ENCODE assay signal across 31 mouse cellular contexts in genomic region chr8:57586667-57587066, GRCm38 (mm10).
DNase-seq lines count a peak whose midpoint lies in the region; ATAC-seq and TF ChIP-seq lines count a peak whose summit lies in the region.
"Had no signal": no experiment of that assay in that cellular context is flagged by ENCODE, and none has a peak within 500 bp of the region (broad histone marks: within the 10 kb centered on the region; RNA-seq: fewer than 3 reads in every experiment).

No protein-coding gene starts in this region.

- peaks cover 11% of the 10 kb centered on the region for H3K79me3 ChIP-seq in C2C12 (ENCODE audit: low read depth)

- no peak overlapping the region for H3K4me3 ChIP-seq in embryonic facial prominence, embryonic 14.5 days (ENCODE audit: low read depth, low read length)
- H3K4me3 ChIP-seq in embryonic facial prominence, embryonic 10.5 days, result no peak overlapping the region
- H3K4me3 ChIP-seq in C2C12 (ENCODE audit: insufficient read depth, poor library complexity, severe bottlenecking), result no peak overlapping the region
- H3K4me3 ChIP-seq in heart, embryonic 12.5 days, result no peak overlapping the region
- H3K4me3 ChIP-seq: embryonic facial prominence, embryonic 12.5 days; forebrain, embryonic 10.5 days; forebrain, embryonic 15.5 days; heart, embryonic 10.5 days; left cerebral cortex, adult 2 months; limb, embryonic 12.5 days; liver, embryonic 15.5 days; megakaryocyte, embryonic 14.5 days; midbrain, embryonic 13.5 days; neural tube, embryonic 15.5 days had no signal

- H3K4me1 ChIP-seq in embryonic facial prominence, embryonic 14.5 days (ENCODE audit: control insufficient read depth, insufficient read depth, low read length), result no peaks in the 10 kb centered on the region; the same call in none of the 2 replicates
- H3K4me1 ChIP-seq in embryonic facial prominence, embryonic 10.5 days, result peaks cover 6% of the 10 kb centered on the region; the same call in 1 of the 2 replicates
- no peaks in the 10 kb centered on the region for H3K4me1 ChIP-seq in heart, embryonic 12.5 days (replicated peaks)
- H3K4me1 ChIP-seq: embryonic facial prominence, embryonic 12.5 days; heart, embryonic 10.5 days had no signal

- TF ChIP-seq CTCF in C2C12 (IDR thresholded peaks at IDR 0.05; ENCODE audit: control insufficient read depth, insufficient read depth, insufficient read length), result no peak

- no peak overlapping the region for H3K9ac ChIP-seq in embryonic facial prominence, embryonic 14.5 days (ENCODE audit: low read depth, low read length)
- no peak overlapping the region for H3K9ac ChIP-seq in heart, embryonic 12.5 days
- H3K9ac ChIP-seq: embryonic facial prominence, embryonic 12.5 days; forebrain, embryonic 15.5 days; hindbrain, embryonic 14.5 days; limb, embryonic 12.5 days; liver, embryonic 15.5 days; lung, embryonic 14.5 days; midbrain, embryonic 13.5 days; neural tube, embryonic 15.5 days had no signal

- H3ac ChIP-seq in C2C12 (ENCODE audit: control insufficient read depth, insufficient read length, low read depth), result no peak overlapping the region

- 48% methylated on average over 4 of the region's 4 CpGs for WGBS in embryonic facial prominence, embryonic 14.5 days
- 59% methylated on average over 4 of the region's 4 CpGs for WGBS in embryonic facial prominence, embryonic 10.5 days
- WGBS in heart, embryonic 12.5 days, result 50% methylated on average over 4 of the region's 4 CpGs

- H3K4me2 ChIP-seq in embryonic facial prominence, embryonic 14.5 days (ENCODE audit: low read depth, low read length), result no peak overlapping the region
- H3K4me2 ChIP-seq in heart, embryonic 12.5 days, result no peak overlapping the region
- H3K4me2 ChIP-seq: embryonic facial prominence, embryonic 12.5 days; forebrain, embryonic 15.5 days; hindbrain, embryonic 14.5 days; limb, embryonic 12.5 days; liver, embryonic 15.5 days; lung, embryonic 14.5 days; midbrain, embryonic 13.5 days; neural tube, embryonic 15.5 days had no signal

- no peaks in the 10 kb centered on the region for H3K27me3 ChIP-seq in embryonic facial prominence, embryonic 14.5 days (replicated peaks; ENCODE audit: control insufficient read depth, insufficient read depth, low read length)
- H3K27me3 ChIP-seq in embryonic facial prominence, embryonic 10.5 days (replicated peaks; ENCODE audit: low read depth, poor library complexity, severe bottlenecking), result no peaks in the 10 kb centered on the region
- no peaks in the 10 kb centered on the region for H3K27me3 ChIP-seq in C2C12 (ENCODE audit: control insufficient read depth, insufficient read depth, insufficient read length)
- H3K27me3 ChIP-seq in heart, embryonic 12.5 days (replicated peaks), result 0 out of 2 replicates have a peak, but pooled peaks cover 3% of the 10 kb centered on the region
- H3K27me3 ChIP-seq: embryonic facial prominence, embryonic 12.5 days; forebrain, embryonic 15.5 days; limb, embryonic 12.5 days; liver, embryonic 15.5 days; megakaryocyte, embryonic 14.5 days; midbrain, embryonic 13.5 days; neural tube, embryonic 15.5 days had no signal

- H3K36me3 ChIP-seq in embryonic facial prominence, embryonic 14.5 days (ENCODE audit: control insufficient read depth, insufficient read depth, low read length), result 0 out of 2 replicates have a peak, but pooled peaks cover 4% of the 10 kb centered on the region
- peaks cover 7% of the 10 kb centered on the region; the same call in 1 of the 2 replicates for H3K36me3 ChIP-seq in embryonic facial prominence, embryonic 10.5 days (replicated peaks)
- no peaks in the 10 kb centered on the region for H3K36me3 ChIP-seq in C2C12 (ENCODE audit: control insufficient read depth, insufficient read depth)
- H3K36me3 ChIP-seq in heart, embryonic 12.5 days, result no peaks in the 10 kb centered on the region
- H3K36me3 ChIP-seq: embryonic facial prominence, embryonic 12.5 days; forebrain, embryonic 15.5 days; heart, embryonic 10.5 days; liver, embryonic 15.5 days; midbrain, embryonic 13.5 days; neural tube, embryonic 15.5 days had no signal

- no peaks in the 10 kb centered on the region for H3K9me3 ChIP-seq in embryonic facial prominence, embryonic 14.5 days (ENCODE audit: control insufficient read depth, low read length)
- no peaks in the 10 kb centered on the region for H3K9me3 ChIP-seq in embryonic facial prominence, embryonic 10.5 days
- no peaks in the 10 kb centered on the region for H3K9me3 ChIP-seq in heart, embryonic 12.5 days (replicated peaks)
- H3K9me3 ChIP-seq: embryonic facial prominence, embryonic 12.5 days; forebrain, embryonic 10.5 days; forebrain, embryonic 15.5 days; heart, embryonic 10.5 days; limb, embryonic 12.5 days; liver, embryonic 15.5 days; megakaryocyte, embryonic 14.5 days; midbrain, embryonic 13.5 days; neural tube, embryonic 15.5 days had no signal

- H3K27ac ChIP-seq in embryonic facial prominence, embryonic 14.5 days (replicated peaks; ENCODE audit: low read depth, low read length), result no peak overlapping the region
- no peak overlapping the region for H3K27ac ChIP-seq in embryonic facial prominence, embryonic 10.5 days (replicated peaks)
- H3K27ac ChIP-seq in heart, embryonic 12.5 days (ENCODE audit: poor library complexity, severe bottlenecking), result no peak overlapping the region
- H3K27ac ChIP-seq: embryonic facial prominence, embryonic 12.5 days; forebrain, embryonic 10.5 days; forebrain, embryonic 15.5 days; heart, embryonic 10.5 days; hindbrain, embryonic 14.5 days; left cerebral cortex, adult 2 months; limb, embryonic 12.5 days; liver, embryonic 15.5 days; midbrain, embryonic 13.5 days; neural tube, embryonic 15.5 days; stomach, postnatal 0 days had no signal

- DNase-seq in embryonic facial prominence, embryonic 14.5 days (ENCODE audit: low spot score), result peak; percentile 35
- DNase-seq in embryonic facial prominence, embryonic 10.5 days (ENCODE audit: low spot score), result no peak
- peak; percentile 44 for DNase-seq in 3T3-L1 (ENCODE audit: low read depth, low spot score)
- peak; percentile 60 for DNase-seq in NIH3T3 (ENCODE audit: low read depth)
- DNase-seq in lung, postnatal 14 days, result no peak
- DNase-seq in right cerebral cortex, postnatal 14 days, result no peak
- DNase-seq: adrenal gland, postnatal 14 days; cerebellum, adult 11-12 months; cerebellum, postnatal 36 days; gastrocnemius, postnatal 25 days; heart, adult 11 months; heart, postnatal 4 days; kidney, adult 2 months; kidney, postnatal 4 days; lung, embryonic 14.5 days; right cerebral cortex, adult 18-20 months; right cerebral cortex, postnatal 4 days had no signal

- H3K79me2 ChIP-seq in C2C12 (ENCODE audit: control insufficient read depth, insufficient read depth), result peaks cover 21% of the 10 kb centered on the region

- ATAC-seq in embryonic facial prominence, embryonic 14.5 days (ENCODE audit: low read depth), result peak; percentile 48; the same call in 1 of the 2 replicates
- no peak for ATAC-seq in heart, embryonic 12.5 days (ENCODE audit: insufficient number of reproducible peaks, low FRiP score)
- ATAC-seq: forebrain, embryonic 15.5 days; midbrain, embryonic 13.5 days had no signal

TF ChIP-seq in C2C12, 6 proteins besides CTCF, POLR2A, EP300 and RAD21:
- TF ChIP-seq USF1 (IDR thresholded peaks at IDR 0.05; ENCODE audit: low read depth) (peak; percentile 68), MYOD1 (IDR thresholded peaks at IDR 0.05; ENCODE audit: control insufficient read depth, insufficient read length, low read depth) (no peak), CEBPB (IDR thresholded peaks at IDR 0.05; ENCODE audit: low read depth) (no peak)

Comparison
In these comparisons a context has a peak if more than half of its experiments do, and no peak if none do; other contexts are left out.
1. DNase-seq: peak in embryonic facial prominence, embryonic 14.5 days (single experiment), 3T3-L1 (single experiment) and NIH3T3 (single experiment); none in embryonic facial prominence, embryonic 10.5 days (single experiment), lung, postnatal 14 days (single experiment) and right cerebral cortex, postnatal 14 days (single experiment).